Mouse (Mus musculus) frontal cortex, postnatal 10 days (tissue): ENCODE data around the gene Ednra.

Experiments used
- DNase-seq, 2 experiments: peaks; one replicate each; pipeline ENCODE4 v3.0.0; 2022; ENCODE audit warnings: low spot score in 2 of 2, mixed read lengths in 1 of 2

The Ednra gene

DNA sequence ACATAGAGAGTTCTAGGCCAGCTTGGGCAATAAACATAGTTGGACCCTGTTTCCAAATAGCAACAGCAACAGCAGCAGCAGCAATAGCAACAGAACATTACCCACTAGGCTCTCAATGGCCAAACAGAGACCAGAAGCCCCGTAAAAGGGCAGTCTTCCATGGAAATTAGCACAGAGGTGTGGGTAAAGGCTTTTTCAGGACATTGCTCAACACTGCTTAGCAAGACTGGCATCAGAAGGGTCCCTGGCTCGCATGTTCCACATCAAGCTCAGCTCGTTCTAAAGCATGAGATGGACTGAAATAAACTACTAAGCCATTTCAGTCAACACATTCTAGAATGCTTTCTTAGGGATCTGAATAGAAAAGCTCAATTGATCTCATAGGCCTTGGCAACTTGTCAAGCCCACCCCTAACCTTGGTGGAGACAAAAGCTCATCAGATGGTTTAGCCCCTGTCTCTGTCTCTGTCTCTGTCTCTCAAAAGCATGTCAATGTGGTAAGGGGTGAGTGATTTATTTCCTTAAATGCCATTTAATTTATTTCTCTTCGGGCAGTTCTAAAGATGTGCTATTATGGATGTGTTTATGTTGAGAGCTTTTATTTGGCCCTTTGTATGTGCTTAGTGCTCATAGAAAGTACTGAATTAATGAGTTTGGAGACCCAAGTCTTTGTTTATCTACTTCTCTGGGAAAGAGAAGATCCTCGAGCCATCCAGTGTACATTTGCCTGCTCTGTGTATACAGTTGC lies 84.0 kb downstream of the Ednra start:
- no peak for DNase-seq

DNA sequence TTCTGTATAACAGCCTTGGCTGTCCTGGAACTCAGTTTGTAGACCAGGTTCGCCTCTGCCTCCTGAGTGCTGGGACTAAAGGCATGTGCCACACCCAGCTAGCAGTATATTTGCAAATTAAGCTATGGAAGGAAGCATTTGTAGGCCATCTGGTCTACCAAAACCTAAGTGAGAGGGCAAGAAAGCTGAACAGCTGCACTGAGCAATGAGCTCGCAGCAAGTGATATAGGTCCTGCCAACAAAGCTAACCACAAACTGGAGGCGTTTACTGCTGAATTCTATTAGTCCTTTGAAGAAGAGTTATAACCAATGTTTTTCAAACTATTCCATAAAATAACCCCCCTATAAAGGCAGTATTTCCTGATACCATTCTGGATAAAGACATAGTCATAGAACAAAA lies 86.7 kb downstream of the Ednra start:
- DNase-seq = no peak

DNA sequence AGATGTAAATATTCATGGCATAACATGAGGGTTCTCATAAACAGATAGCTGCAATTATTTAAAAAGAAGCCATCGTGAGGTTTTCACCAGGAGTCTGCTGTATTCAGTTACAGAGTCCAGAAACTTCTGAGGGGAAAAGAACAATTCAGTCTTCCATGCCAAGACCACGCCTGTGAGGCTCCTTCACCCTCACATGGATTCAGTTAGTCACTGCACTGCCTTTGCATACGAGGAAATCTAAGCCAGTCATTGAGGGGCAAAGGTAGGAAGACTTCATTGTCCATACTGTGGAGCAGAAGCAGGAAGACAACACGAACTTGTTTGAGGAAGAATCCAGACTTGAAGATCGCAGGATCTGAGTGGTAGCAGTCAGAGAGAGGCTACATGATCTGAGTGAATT lies 90.2 kb downstream of the Ednra start:
- no peak for DNase-seq

DNA sequence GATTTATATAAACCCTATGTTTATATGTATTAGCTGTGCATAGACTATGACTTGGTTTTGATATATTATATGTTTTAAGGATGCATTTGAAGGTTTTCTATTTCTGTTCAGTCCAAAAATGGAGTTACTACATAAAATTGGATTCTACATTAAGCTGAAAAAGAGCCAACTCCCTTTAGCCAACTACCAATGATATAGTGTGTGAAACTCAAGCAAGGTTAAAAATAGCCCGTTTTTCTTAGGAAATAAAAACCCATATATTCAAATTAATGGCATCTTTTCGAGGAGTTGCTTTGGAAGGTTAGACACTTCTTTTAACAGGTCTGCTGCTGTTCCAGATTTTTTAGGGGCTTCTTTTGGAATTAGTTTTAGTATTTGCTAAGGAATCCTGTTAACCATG lies 91.1 kb downstream of the Ednra start:
- DNase-seq = no peak

DNA sequence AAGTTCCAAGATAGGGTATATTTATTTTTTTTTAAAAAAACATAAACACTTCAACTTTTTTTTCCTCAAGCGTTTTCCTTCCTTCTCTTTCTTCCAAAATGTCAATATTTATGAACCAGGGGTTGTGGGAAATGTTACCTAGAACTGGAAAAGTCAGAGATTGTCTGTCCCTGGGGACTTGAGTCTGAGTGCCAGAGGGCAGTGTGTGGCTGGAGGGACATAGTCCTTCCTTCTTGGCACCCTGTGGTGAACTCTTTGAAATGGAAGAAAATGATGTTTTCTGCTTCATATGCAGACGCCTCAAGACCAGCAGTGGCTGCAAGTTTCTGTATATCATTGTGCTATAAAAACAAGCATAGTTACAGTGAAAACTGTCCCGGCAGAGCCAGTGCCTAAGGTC lies 93.6 kb downstream of the Ednra start:
- DNase-seq = no peak

DNA sequence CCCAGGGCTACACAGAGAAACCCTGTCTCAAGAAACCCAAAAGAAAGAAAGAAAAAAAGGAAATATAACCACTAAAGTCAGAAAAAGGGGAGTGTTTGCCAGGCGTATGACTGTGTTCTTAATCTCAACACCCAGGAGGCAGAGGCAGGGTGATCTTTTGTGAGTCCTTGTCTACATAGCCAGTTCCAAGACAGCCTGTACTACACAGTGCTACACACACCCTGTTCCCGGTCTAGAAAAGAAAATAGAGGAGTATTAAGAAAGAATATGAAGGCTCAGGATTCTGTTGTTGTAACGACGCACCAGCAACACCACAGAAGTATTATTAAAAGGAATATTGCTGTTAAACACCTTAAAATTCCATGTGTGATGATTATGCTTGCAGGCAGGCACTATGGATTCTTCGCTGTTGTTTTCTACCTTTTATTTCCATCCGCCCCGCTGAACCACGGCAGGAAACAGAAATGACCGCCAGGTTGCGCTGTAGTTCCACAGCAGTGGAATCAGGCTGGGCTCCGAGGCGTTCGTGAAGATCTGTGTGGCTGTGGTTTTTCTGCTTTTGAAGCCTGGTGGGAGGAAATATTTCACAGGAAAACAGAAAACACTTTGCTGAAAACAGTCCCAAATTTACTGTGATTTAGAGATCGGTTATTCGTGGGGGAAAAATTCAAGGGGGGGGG lies 94.3 kb downstream of the Ednra start:
- DNase-seq = peak in 1 of 2 experiments; percentile 80

- DNase-seq = no peak
Measured at GRCm38 (mm10) chr8:77623677-77624209, 100.5 kb downstream of the Ednra start.

GRCm38 (mm10) chr8:77617916-77618315 lies 106.3 kb downstream of the Ednra start:
- DNase-seq = peak in 1 of 2 experiments; percentile 28
